Mouse (Mus musculus): Measurements from ENCODE around the gene 1700022I11Rik. TPM values are rescaled to one million over a fixed set of nuclear protein-coding genes. Genes with fewer than 3 reads are reported as not detected.

The 1700022I11Rik gene
- total and polyA plus RNA-seq, 2 experiments from 2014 or later: 0.41 TPM; not detected in 1

DNA sequence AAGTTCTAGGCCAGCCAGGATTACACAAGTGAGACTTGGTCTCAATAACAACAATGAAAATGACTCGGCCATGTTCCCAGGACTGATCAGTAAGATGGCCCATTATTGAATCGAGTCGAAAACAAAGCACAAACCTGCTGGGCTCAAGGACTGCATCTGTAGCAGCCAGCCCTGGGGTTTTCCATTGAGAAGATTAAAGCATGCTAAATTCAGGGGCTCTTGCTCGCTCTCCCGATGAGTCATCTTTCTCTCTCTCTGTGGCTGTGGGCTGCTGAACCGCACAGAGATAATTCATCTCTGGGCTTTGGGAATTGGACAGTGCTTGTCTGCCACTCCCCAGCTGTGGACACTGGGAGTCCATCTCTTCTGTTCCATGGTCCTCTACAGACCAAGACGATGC lies 28.0 kb upstream of the 1700022I11Rik start:
- Histone ChIP-seq H3K4me3 (ENCODE audit: low read depth, low read length) (no peak overlapping the region), H3K4me2 (ENCODE audit: low read depth, low read length) (no peak overlapping the region), H3K4me1 (ENCODE audit: control insufficient read depth, insufficient read depth) (no peaks in the 10 kb centered on the region), H3K9ac (replicated peaks; ENCODE audit: low read depth, low read length) (no peak overlapping the region), H3K27me3 (ENCODE audit: control insufficient read depth, insufficient read depth, low read length) (no peaks in the 10 kb centered on the region), H3K36me3 (replicated peaks; ENCODE audit: control insufficient read depth, insufficient read depth, low read length) (no peaks in the 10 kb centered on the region; the same call in 1 of the 2 replicates), H3K27ac (ENCODE audit: low read depth) (no peak overlapping the region), H3K9me3 (replicated peaks; ENCODE audit: control insufficient read depth, low read length) (no peaks in the 10 kb centered on the region)
- WGBS: 59% methylated on average over 7 of the region's 7 CpGs
- no peak for ATAC-seq (ENCODE audit: insufficient read depth, low read depth)
- TF ChIP-seq EP300 (IDR thresholded peaks at IDR 0.05; ENCODE audit: low read depth) (no peak), CTCF (IDR thresholded peaks at IDR 0.05; ENCODE audit: low read depth) (no peak)
- no peak for DNase-seq (ENCODE audit: low spot score)

- no peak overlapping the region for H3K9ac ChIP-seq (replicated peaks; ENCODE audit: low read depth, low read length)
- H3K27ac ChIP-seq (ENCODE audit: low read depth): no peak overlapping the region
- no peaks in the 10 kb centered on the region for H3K9me3 ChIP-seq (replicated peaks; ENCODE audit: control insufficient read depth, low read length)
- H3K4me3 ChIP-seq (ENCODE audit: low read depth, low read length): no peak overlapping the region
- TF ChIP-seq CTCF (IDR thresholded peaks at IDR 0.05; ENCODE audit: low read depth) (no peak), EP300 (IDR thresholded peaks at IDR 0.05; ENCODE audit: low read depth) (no peak)
- WGBS: 46% methylated on average over 5 of the region's 5 CpGs
- H3K4me2 ChIP-seq (ENCODE audit: low read depth, low read length): no peak overlapping the region
- H3K36me3 ChIP-seq (replicated peaks; ENCODE audit: control insufficient read depth, insufficient read depth, low read length): no peaks in the 10 kb centered on the region; the same call in 1 of the 2 replicates
- no peaks in the 10 kb centered on the region for H3K4me1 ChIP-seq (ENCODE audit: control insufficient read depth, insufficient read depth)
- no peaks in the 10 kb centered on the region for H3K27me3 ChIP-seq (ENCODE audit: control insufficient read depth, insufficient read depth, low read length)
- no peak for DNase-seq (ENCODE audit: low spot score)
- no peak for ATAC-seq (ENCODE audit: insufficient read depth, low read depth)
These were observed 26.1 kb upstream of the 1700022I11Rik start for GRCm38 (mm10) chr4:42943341-42943740.

- TF ChIP-seq EP300 (IDR thresholded peaks at IDR 0.05; ENCODE audit: low read depth) (no peak), CTCF (IDR thresholded peaks at IDR 0.05; ENCODE audit: low read depth) (no peak)
- WGBS: 73% methylated on average over 9 of the region's 9 CpGs
- Histone ChIP-seq H3K4me1 (ENCODE audit: control insufficient read depth, insufficient read depth) (no peaks in the 10 kb centered on the region), H3K9ac (replicated peaks; ENCODE audit: low read depth, low read length) (no peak overlapping the region), H3K36me3 (replicated peaks; ENCODE audit: control insufficient read depth, insufficient read depth, low read length) (no peaks in the 10 kb centered on the region; the same call in 1 of the 2 replicates), H3K9me3 (replicated peaks; ENCODE audit: control insufficient read depth, low read length) (no peaks in the 10 kb centered on the region), H3K4me2 (ENCODE audit: low read depth, low read length) (no peak overlapping the region), H3K27me3 (ENCODE audit: control insufficient read depth, insufficient read depth, low read length) (no peaks in the 10 kb centered on the region), H3K4me3 (ENCODE audit: low read depth, low read length) (no peak overlapping the region), H3K27ac (ENCODE audit: low read depth) (no peak overlapping the region)
- DNase-seq (ENCODE audit: low spot score) (no peak), ATAC-seq (ENCODE audit: insufficient read depth, low read depth) (no peak)
These were observed 25.2 kb upstream of the 1700022I11Rik start for GRCm38 (mm10) chr4:42944185-42944584.

- no peaks in the 10 kb centered on the region for H3K27me3 ChIP-seq (ENCODE audit: control insufficient read depth, insufficient read depth, low read length)
- H3K9ac ChIP-seq (replicated peaks; ENCODE audit: low read depth, low read length): no peak overlapping the region
- no peaks in the 10 kb centered on the region for H3K36me3 ChIP-seq (replicated peaks; ENCODE audit: control insufficient read depth, insufficient read depth, low read length)
- WGBS: under 1% methylated on average over 6 of the region's 6 CpGs
- H3K4me3 ChIP-seq (ENCODE audit: low read depth, low read length): no peak overlapping the region
- no peak for TF ChIP-seq CTCF (IDR thresholded peaks at IDR 0.05; ENCODE audit: low read depth)
- TF ChIP-seq EP300 (IDR thresholded peaks at IDR 0.05; ENCODE audit: low read depth): no peak
- H3K9me3 ChIP-seq (replicated peaks; ENCODE audit: control insufficient read depth, low read length): no peaks in the 10 kb centered on the region
- DNase-seq (ENCODE audit: low spot score) (peak; percentile 67), ATAC-seq (ENCODE audit: insufficient read depth, low read depth) (no peak)
- no peaks in the 10 kb centered on the region for H3K4me1 ChIP-seq (ENCODE audit: control insufficient read depth, insufficient read depth)
- no peak overlapping the region for H3K4me2 ChIP-seq (ENCODE audit: low read depth, low read length)
- no peak overlapping the region for H3K27ac ChIP-seq (ENCODE audit: low read depth)
These were observed 24.4 kb upstream of the 1700022I11Rik start for GRCm38 (mm10) chr4:42945043-42945442.

DNA sequence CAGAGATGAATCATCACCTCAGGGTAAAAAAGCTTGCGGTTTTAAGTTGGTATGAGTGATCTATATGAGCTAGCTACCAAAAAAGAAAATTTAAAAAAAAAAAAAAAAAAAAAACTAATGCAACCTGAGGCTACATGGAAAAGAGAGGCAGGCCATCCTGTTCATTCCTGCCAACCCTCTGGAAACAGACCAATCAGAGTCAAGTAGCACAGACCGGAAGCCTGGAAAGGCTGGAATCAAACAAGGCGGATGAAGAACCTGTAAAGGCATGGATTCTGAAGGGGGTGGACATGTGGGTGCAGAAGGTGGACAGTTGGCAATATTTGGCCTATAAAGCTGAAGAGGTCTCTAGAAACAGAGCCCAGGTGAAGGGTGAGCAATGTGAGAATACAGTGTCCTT lies 24.0 kb upstream of the 1700022I11Rik start:
- no peak overlapping the region for H3K4me3 ChIP-seq (ENCODE audit: low read depth, low read length)
- no peaks in the 10 kb centered on the region for H3K27me3 ChIP-seq (ENCODE audit: control insufficient read depth, insufficient read depth, low read length)
- peaks cover 2% of the 10 kb centered on the region for H3K4me1 ChIP-seq (ENCODE audit: control insufficient read depth, insufficient read depth)
- TF ChIP-seq CTCF (IDR thresholded peaks at IDR 0.05; ENCODE audit: low read depth): no peak
- TF ChIP-seq EP300 (IDR thresholded peaks at IDR 0.05; ENCODE audit: low read depth): no peak
- 81% methylated on average over 3 of the region's 3 CpGs for WGBS
- no peaks in the 10 kb centered on the region for H3K36me3 ChIP-seq (replicated peaks; ENCODE audit: control insufficient read depth, insufficient read depth, low read length)
- no peak overlapping the region for H3K9ac ChIP-seq (replicated peaks; ENCODE audit: low read depth, low read length)
- no peak overlapping the region for H3K4me2 ChIP-seq (ENCODE audit: low read depth, low read length)
- DNase-seq (ENCODE audit: low spot score) (no peak), ATAC-seq (ENCODE audit: insufficient read depth, low read depth) (no peak)
- no peaks in the 10 kb centered on the region for H3K9me3 ChIP-seq (replicated peaks; ENCODE audit: control insufficient read depth, low read length)
- no peak overlapping the region for H3K27ac ChIP-seq (ENCODE audit: low read depth)

- no peaks in the 10 kb centered on the region for H3K27me3 ChIP-seq (ENCODE audit: control insufficient read depth, insufficient read depth, low read length)
- TF ChIP-seq CTCF (IDR thresholded peaks at IDR 0.05; ENCODE audit: low read depth) (peak; percentile 65), EP300 (IDR thresholded peaks at IDR 0.05; ENCODE audit: low read depth) (no peak)
These were observed 23.5 kb upstream of the 1700022I11Rik start for GRCm38 (mm10) chr4:42945952-42946351.

More at GRCm38 (mm10) chr4:42945952-42946351, 23.5 kb upstream of the 1700022I11Rik start:
- H3K36me3 ChIP-seq (replicated peaks; ENCODE audit: control insufficient read depth, insufficient read depth, low read length): no peaks in the 10 kb centered on the region
- DNase-seq (ENCODE audit: low spot score) (peak; percentile 37), ATAC-seq (ENCODE audit: insufficient read depth, low read depth) (no peak)
- no peaks in the 10 kb centered on the region for H3K9me3 ChIP-seq (replicated peaks; ENCODE audit: control insufficient read depth, low read length)
- no peak overlapping the region for H3K27ac ChIP-seq (ENCODE audit: low read depth)
- H3K4me2 ChIP-seq (ENCODE audit: low read depth, low read length): no peak overlapping the region
- no peak overlapping the region for H3K4me3 ChIP-seq (ENCODE audit: low read depth, low read length)
- 4% methylated on average over 5 of the region's 5 CpGs for WGBS
- no peak overlapping the region for H3K9ac ChIP-seq (replicated peaks; ENCODE audit: low read depth, low read length)
- peaks cover 8% of the 10 kb centered on the region for H3K4me1 ChIP-seq (ENCODE audit: control insufficient read depth, insufficient read depth)

Measured in heart, postnatal 0 days (tissue).